Mouse (Mus musculus) adipose tissue, adult 10 weeks (tissue): ENCODE data around the gene Gadd45a. TPM values are rescaled to one million over a fixed set of nuclear protein-coding genes. Genes with fewer than 3 reads are reported as not detected.

Experiments
- polyA plus RNA-seq: library from polyadenylated mRNA; stranded (reverse); fragments of 350-450 nt; fragmentation: Illumina TruSeq; extraction: RNeasy Lipid Tissue Mini Kit (QIAGEN cat#74804); gene quantifications from one replicate; pipeline ENCODE4 v1.2.3, GENCODE M21; 2014; ENCODE audit warnings: low read depth, low replicate concordance

Gene Gadd45a
- 18.0 TPM for polyA plus RNA-seq

GRCm38 (mm10) chr6:67036837-67037628 is at the start of gene Gadd45a:
Gene Gadd45a, minus strand, starts transcription at chr6:67037457.

Other genes with a start within 250 kb of the Gadd45a start
- gene Vmn1r39, start 226.8 kb downstream of the Gadd45a start, polyA plus RNA-seq, result not detected
- gene Gng12, start 141.1 kb downstream of the Gadd45a start, polyA plus RNA-seq, result 79.7 TPM
- gene Serbp1, start 200.7 kb upstream of the Gadd45a start, polyA plus RNA-seq, result 218 TPM